Mouse (Mus musculus) heart, postnatal 14 days (tissue): Measurements from ENCODE around the gene Mad1l1. TPM values are rescaled to one million over a fixed set of nuclear protein-coding genes. Genes with fewer than 3 reads are reported as not detected.

Experiments used
- DNase-seq, 2 experiments: peaks; one replicate each; pipeline ENCODE4 v3.0.0; 2021 to 2022
- intact Hi-C: fragments of 180-260 bp; cut with DNase I; formaldehyde crosslinking; loops from one replicate; pipeline ENCODE4 v1.15.1; 2025
- total RNA-seq, 2 experiments: library from RNA; stranded (reverse); gene quantifications; 2 replicates each; pipeline ENCODE4 v1.2.3; 2021

Mad1l1 gene
- total RNA-seq, 2 experiments from 2014 or later: 14.7 to 14.8 TPM

GRCm38 (mm10) chr5:140332519-140332918 lies 11.2 kb upstream of the Mad1l1 start:
- intact Hi-C loops: loop anchor here (1.0 to 5.0 kb wide), 2 partner anchors 80 to 493 kb away; no protein-coding TSS in a partner anchor
- DNase-seq: no peak

- peak; percentile 85 to 92 for DNase-seq
- intact Hi-C loops: loop anchor here (1.0 to 5.0 kb wide), 2 partner anchors 80 to 493 kb away; no protein-coding TSS in a partner anchor
Measured at GRCm38 (mm10) chr5:140331615-140332512, 10.5 kb upstream of the Mad1l1 start, which contains the start of gene Mrm2. Mrm2 (minus strand) TSS chr5:140331898.

GRCm38 (mm10) chr5:140324058-140324457 lies 2.7 kb upstream of the Mad1l1 start:
- DNase-seq: no peak
- intact Hi-C loops: no loop called here

GRCm38 (mm10) chr5:140321756-140322575 lies 614 bp upstream of the Mad1l1 start:
- intact Hi-C loops: no loop called here
- DNase-seq: no peak

GRCm38 (mm10) chr5:140316716-140317115 lies 4.6 kb downstream of the Mad1l1 start:
- no peak for DNase-seq
- intact Hi-C loops: no loop called here

GRCm38 (mm10) chr5:140307602-140308001 lies 13.8 kb downstream of the Mad1l1 start:
- DNase-seq: no peak
- intact Hi-C loops: no loop called here

DNA sequence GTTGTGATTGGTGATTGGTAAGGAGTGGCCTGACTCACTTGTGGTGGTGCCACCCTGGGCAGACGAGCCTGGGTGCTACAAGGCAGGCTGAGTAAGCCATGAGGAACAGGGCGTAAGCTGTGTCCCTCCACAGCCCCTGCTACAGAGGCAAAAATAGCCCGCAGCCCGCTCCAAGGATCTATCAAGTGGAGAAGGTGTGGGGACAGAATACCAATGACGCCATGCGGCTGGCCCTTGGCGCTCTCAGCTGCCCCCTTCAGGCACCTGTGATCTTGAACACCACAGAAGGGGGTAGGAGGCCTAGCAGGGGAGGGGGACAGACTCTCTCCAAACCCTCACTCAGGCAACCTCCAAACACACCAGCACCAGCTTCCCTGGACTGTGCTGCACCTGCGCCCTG lies 15.3 kb downstream of the Mad1l1 start:
- peak; percentile 51 to 64 for DNase-seq
- intact Hi-C loops: no loop called here

DNA sequence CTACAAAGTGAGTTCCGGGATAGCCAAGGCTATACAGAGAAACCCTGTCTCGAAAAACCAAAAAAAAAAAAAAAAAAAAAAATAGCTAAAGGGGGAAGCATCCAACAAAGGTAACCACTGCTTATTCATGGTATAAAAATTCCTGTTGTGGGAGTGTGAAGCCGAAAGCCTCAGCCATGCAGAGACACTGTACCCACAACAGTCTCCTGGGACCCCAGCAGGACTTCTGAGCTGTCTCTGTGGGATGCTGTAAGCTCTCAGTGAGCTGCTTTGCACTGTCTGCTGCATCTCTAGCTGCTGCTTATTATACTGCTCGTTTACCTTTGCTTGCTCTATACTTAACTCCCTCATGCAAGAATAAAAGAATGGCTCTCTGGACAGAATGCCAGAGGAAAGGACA lies 23.1 kb downstream of the Mad1l1 start:
- DNase-seq: no peak
- intact Hi-C loops: no loop called here

GRCm38 (mm10) chr5:140292152-140292551 lies 29.2 kb downstream of the Mad1l1 start:
- intact Hi-C loops: loop anchor here (2.0 to 5.0 kb wide), 2 partner anchors 95 to 385 kb away; partner anchors contain the start of gene Elfn1

GRCm38 (mm10) chr5:140289161-140289560 lies 32.2 kb downstream of the Mad1l1 start:
- DNase-seq: no peak
- intact Hi-C loops: loop anchor here (10.0 kb wide), 1 partner anchor 234 kb away; no protein-coding TSS in a partner anchor

More at GRCm38 (mm10) chr5:140292152-140292551, 29.2 kb downstream of the Mad1l1 start:
- DNase-seq: peak; percentile 56 to 67

DNA sequence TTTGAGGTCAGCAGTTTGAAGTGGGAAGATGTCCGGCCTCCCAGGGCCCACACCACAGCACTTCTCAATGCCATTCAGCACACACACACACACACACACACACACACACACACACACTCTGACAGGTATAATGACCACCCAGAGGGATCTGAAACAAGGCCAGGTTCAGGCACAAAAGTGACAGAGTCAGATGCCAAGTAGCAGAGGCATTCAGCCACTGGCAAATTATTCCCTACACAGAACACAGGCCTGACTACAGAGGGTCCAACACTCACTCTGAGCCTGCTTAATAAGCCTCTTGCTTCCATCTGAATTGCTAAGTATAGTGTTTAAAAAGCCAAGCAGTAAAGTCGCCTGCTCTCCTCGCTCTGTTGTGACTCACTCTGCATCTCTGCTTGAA lies 33.1 kb downstream of the Mad1l1 start:
- intact Hi-C loops: loop anchor here (10.0 kb wide), 1 partner anchor 233 kb away; no protein-coding TSS in a partner anchor
- DNase-seq: no peak

- intact Hi-C loops: loop anchor here (10.0 kb wide), 1 partner anchor 230 kb away; no protein-coding TSS in a partner anchor
- DNase-seq: no peak
Measured at GRCm38 (mm10) chr5:140284761-140285160, 36.6 kb downstream of the Mad1l1 start.

GRCm38 (mm10) chr5:140284011-140284410 lies 37.3 kb downstream of the Mad1l1 start:
- DNase-seq: no peak

GRCm38 (mm10) chr5:140282900-140283299 lies 38.5 kb downstream of the Mad1l1 start:
- intact Hi-C loops: loop anchor here (10.0 kb wide), 1 partner anchor 228 kb away; no protein-coding TSS in a partner anchor
- DNase-seq: no peak

More at GRCm38 (mm10) chr5:140284011-140284410, 37.3 kb downstream of the Mad1l1 start:
- intact Hi-C loops: loop anchor here (10.0 kb wide), 1 partner anchor 229 kb away; no protein-coding TSS in a partner anchor

DNA sequence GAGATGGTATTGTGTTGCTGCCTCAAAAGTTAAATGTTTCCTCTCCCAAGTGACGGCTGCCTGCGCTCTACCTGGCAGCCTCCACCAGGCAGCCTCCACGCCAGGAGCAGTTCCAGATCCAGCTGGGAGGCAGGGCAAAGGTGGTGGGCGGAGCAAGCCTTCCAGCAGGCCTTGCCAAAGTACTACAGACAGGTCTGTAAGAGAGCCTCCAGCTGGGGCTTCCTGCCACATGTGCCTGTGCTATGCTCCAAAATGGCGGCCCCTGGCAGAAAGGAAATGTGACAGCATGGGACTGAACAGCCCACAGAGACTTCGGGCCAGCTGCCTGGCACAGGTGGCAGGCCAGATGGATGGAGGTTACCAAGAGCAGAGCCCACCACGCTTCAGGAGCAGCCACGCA lies 39.0 kb downstream of the Mad1l1 start:
- peak in 1 of 2 experiments; percentile 14 for DNase-seq
- intact Hi-C loops: loop anchor here (10.0 kb wide), 1 partner anchor 228 kb away; no protein-coding TSS in a partner anchor

DNA sequence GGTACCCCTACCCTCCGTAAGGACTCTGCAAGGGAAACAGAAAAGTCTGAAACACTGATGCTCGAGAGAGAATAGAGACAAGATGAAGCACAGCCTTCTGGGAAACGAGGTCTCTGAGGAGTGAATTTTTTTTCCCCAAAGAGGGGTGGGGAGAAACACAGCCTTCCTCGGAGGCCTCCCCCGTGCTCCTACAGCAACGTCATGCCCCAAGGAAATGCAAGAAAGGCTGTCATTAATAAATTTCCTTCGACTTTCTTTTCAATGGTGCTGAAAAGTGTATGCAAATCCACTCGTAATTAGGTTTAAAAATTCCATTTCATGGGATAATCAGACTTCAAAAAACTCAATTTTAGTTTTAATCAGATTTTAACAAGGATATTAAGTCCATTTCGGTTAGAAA lies 41.1 kb downstream of the Mad1l1 start:
- no peak for DNase-seq
- intact Hi-C loops: loop anchor here (10.0 kb wide), 1 partner anchor 225 kb away; no protein-coding TSS in a partner anchor

DNA sequence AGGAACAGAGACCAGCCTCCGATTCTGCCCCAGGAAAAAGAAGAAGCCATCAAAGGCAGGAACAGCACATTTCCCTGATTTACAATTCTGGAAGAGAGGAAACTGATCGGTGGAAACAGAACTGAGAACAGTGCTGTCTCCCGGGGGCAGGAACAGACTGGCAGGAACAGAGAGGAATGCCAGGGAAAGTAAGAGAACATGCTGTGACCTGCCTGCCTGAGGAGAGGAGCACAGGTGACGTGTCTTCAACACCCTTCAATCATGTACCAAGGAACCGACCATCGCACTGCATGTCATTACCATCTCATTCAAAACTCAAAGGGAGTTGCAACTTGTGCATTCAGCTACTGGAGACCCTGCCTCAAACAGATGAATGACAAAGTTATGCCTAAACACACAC lies 44.6 kb downstream of the Mad1l1 start:
- intact Hi-C loops: no loop called here
- no peak for DNase-seq

- intact Hi-C loops: no loop called here
- DNase-seq: no peak
Measured at GRCm38 (mm10) chr5:140270976-140271685, 50.2 kb downstream of the Mad1l1 start.

GRCm38 (mm10) chr5:140268396-140268795 lies 53.0 kb downstream of the Mad1l1 start:
- no peak for DNase-seq
- intact Hi-C loops: loop anchor here (5.0 kb wide), 1 partner anchor 71 kb away; no protein-coding TSS in a partner anchor

- DNase-seq: no peak
- intact Hi-C loops: loop anchor here (5.0 kb wide), 1 partner anchor 70 kb away; no protein-coding TSS in a partner anchor
Measured at GRCm38 (mm10) chr5:140267061-140267460, 54.3 kb downstream of the Mad1l1 start.
